Mouse (Mus musculus) spleen, adult 2 months (tissue): ENCODE results near the gene Ldhc.

Experiments
- CTCF ChIP-seq: fragments of 200-500 bp; IDR thresholded peaks from 2 replicates; pipeline ENCODE4 v1.5.1; 2011; ENCODE audit warnings: mild to moderate bottlenecking, inconsistent platforms; ENCODE audit not compliant: insufficient read depth, insufficient read length, insufficient replicate concordance; ENCODE audit errors: extremely low read depth
- POLR2A ChIP-seq: fragments of 200-500 bp; IDR thresholded peaks from 2 replicates; pipeline ENCODE4 v1.6.1; 2011; ENCODE audit warnings: low read depth, low read length, inconsistent platforms

GRCm38 (mm10) chr7:46839446-46839845, 21.6 kb upstream of the Ldhc start:
- TF ChIP-seq CTCF (no peak), POLR2A (no peak)
